Mouse (Mus musculus) ovary, postnatal 10 days (tissue): ENCODE results near the gene AU041133.
"Not testable (repeated sequence)": the region's sequence is repeated elsewhere in the genome, so short reads cannot be mapped to it uniquely, and the experiment has no call there.

ENCODE experiments used
- DNase-seq: peaks from one replicate; pipeline ENCODE4 v3.0.0; 2022; ENCODE audit warnings: low spot score

AU041133 gene

GRCm38 (mm10) chr10:82127850-82128401, at the start of gene AU041133:
TSS of gene AU041133 (plus strand) at chr10:82128013.
- peak; percentile 61 for DNase-seq

DNA sequence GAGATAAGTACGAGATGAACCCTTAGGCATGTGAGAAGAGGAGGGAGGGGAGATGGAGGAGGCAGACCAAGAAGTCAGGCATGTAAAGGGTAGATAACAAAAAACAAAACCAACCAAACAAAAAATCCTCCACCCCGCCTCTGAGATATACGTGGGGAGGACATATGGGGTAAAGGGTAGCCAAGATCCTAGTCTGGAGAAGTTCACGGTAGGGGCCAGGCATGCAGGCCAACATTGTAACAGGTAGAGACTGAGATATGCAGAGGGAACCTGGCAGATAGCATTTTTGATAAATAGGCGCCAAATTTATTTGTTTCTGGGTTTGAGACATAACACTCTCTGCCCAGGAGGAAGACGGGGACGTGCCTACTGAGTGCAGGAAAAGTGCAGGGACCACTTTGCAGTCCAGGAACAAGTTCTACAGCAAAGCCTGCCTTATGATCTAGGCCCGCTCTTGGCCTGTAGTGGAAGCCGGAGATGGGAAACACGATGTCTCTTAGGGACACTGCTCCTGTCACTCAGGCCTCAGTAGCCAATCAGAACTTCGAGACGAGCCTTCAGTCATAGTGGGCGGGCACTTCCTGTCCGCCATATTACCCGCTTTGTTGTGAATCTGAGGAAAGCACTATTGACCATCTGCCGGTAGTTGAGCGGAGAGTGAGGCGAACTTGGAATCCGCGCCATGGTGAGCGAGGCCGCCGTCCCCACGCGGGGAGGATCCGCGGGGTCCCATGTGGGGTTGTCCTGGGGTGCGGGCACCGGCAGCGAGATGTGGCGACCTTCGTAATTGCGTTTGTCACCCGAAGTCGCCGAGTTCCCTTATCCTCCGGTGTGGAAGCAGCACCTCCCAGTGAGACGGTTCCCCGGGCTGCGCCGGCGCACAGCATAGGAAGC, 44.8 kb upstream of the AU041133 start, which contains the start of gene BC024063:
Gene BC024063, plus strand, starts transcription at position 626 of the 894 bp plus-strand sequence.
- DNase-seq: peak; percentile 13

DNA sequence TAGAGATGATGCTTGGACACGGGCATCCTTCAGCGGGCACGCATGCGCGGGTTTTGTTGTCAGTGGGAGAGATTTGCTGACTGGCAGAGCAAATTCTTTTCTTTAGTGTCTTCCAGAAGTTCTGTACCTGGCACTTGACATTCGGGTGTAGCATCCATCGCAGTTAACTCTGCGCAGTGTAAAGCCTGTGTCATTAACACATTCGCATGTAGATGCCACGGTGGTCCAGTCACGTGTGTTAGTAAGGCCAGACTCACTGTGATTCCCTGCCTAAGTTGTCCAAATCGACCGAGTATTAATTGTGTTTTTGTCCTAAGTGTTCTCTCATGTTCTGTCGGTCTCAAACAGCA, 44.2 kb upstream of the AU041133 start:
- not testable (repeated sequence) for DNase-seq

- DNase-seq: no peak
Measured at GRCm38 (mm10) chr10:82117206-82117605, 10.6 kb upstream of the AU041133 start.

- DNase-seq: no peak
Measured at GRCm38 (mm10) chr10:82145282-82145681, 17.5 kb downstream of the AU041133 start.

DNA sequence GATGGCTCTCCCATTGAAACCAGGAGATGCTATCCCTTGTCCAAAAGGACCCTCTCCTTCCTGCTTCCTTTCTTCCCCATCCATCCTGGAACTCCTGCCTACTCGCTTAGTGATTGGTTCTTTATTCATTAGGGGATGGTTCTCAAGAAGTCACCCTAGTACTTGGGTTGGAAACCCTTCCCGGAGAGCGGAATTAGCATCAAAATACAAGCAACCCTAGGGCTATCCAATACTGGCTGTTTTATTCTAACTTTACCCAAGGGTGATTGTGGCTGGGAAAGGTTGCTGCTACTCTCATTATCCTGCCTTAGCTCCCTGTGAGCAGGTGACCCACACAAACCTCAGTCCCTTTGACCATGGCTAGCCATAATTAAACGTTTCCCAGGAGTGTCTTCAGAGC, 19.8 kb downstream of the AU041133 start:
- no peak for DNase-seq

DNA sequence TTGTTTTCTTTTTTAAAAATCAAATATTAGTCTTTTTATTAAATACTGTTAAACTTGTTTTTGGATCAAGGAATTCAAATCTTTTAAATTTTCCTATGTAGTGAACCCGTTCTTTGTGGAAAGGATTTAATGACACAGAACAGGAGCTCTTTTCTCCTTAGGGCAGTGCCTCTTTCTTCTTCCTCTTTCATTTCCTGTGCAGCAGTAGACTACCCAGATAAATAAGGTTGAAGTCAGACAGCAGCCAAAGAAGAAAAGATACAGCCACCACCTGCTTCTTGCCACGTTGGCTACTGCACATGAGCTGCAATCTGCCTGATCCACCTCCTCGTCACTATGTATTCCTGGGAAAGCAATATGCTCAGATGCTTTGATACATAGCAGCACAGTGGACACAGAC, 40.0 kb downstream of the AU041133 start:
- DNase-seq: no peak

- no peak for DNase-seq
Measured at GRCm38 (mm10) chr10:82169776-82170175, 42.0 kb downstream of the AU041133 start.

- DNase-seq: no peak
Measured at GRCm38 (mm10) chr10:82170808-82171207, 43.0 kb downstream of the AU041133 start.

- peak; percentile 34 for DNase-seq
Measured at GRCm38 (mm10) chr10:82178257-82179064, 50.6 kb downstream of the AU041133 start.
